Mouse (Mus musculus) urinary bladder, adult 18-20 months (tissue): ENCODE results near the gene Nrg4.
"Not testable (repeated sequence)": the region's sequence is repeated elsewhere in the genome, so short reads cannot be mapped to it uniquely, and the experiment has no call there.

Experiments used
- DNase-seq, 2 experiments: peaks; one replicate each; pipeline ENCODE4 v3.0.0; 2022; ENCODE audit warnings: low spot score in 2 of 2, mixed read lengths in 2 of 2

Gene Nrg4

GRCm38 (mm10) chr9:55252097-55252496 is 74.5 kb downstream of the Nrg4 start:
- DNase-seq, result not testable (repeated sequence)

- DNase-seq, result no peak
Measured at GRCm38 (mm10) chr9:55250595-55251247, 75.9 kb downstream of the Nrg4 start.

- DNase-seq, result no peak
Measured at GRCm38 (mm10) chr9:55248465-55248864, 78.2 kb downstream of the Nrg4 start.

GRCm38 (mm10) chr9:55246918-55247317 is 79.7 kb downstream of the Nrg4 start:
- no peak for DNase-seq

- no peak for DNase-seq
Measured at GRCm38 (mm10) chr9:55246440-55246839, 80.2 kb downstream of the Nrg4 start.

- not testable (repeated sequence) for DNase-seq
Measured at GRCm38 (mm10) chr9:55245057-55245750, 81.4 kb downstream of the Nrg4 start.

- no peak for DNase-seq
Measured at GRCm38 (mm10) chr9:55244079-55244478, 82.6 kb downstream of the Nrg4 start.

- no peak for DNase-seq
Measured at GRCm38 (mm10) chr9:55243280-55243679, 83.4 kb downstream of the Nrg4 start.

GRCm38 (mm10) chr9:55241863-55242685 is 84.6 kb downstream of the Nrg4 start:
- peak in 1 of 2 experiments; percentile 16 for DNase-seq

- no peak for DNase-seq
Measured at GRCm38 (mm10) chr9:55240852-55241251, 85.8 kb downstream of the Nrg4 start.

GRCm38 (mm10) chr9:55236235-55237165 is 90.1 kb downstream of the Nrg4 start:
- DNase-seq, result no peak

GRCm38 (mm10) chr9:55233076-55233475 is 93.6 kb downstream of the Nrg4 start:
- not testable (repeated sequence) for DNase-seq

- no peak for DNase-seq
Measured at GRCm38 (mm10) chr9:55232586-55232985, 94.1 kb downstream of the Nrg4 start.

GRCm38 (mm10) chr9:55232110-55232509 is 94.5 kb downstream of the Nrg4 start:
- DNase-seq, result no peak

GRCm38 (mm10) chr9:55231544-55231943 is 95.1 kb downstream of the Nrg4 start:
- DNase-seq, result no peak

GRCm38 (mm10) chr9:55229010-55229409 is 97.6 kb downstream of the Nrg4 start:
- no peak for DNase-seq

- no peak for DNase-seq
Measured at GRCm38 (mm10) chr9:55228149-55228548, 98.5 kb downstream of the Nrg4 start.

- DNase-seq, result no peak
Measured at GRCm38 (mm10) chr9:55226251-55226650, 100.4 kb downstream of the Nrg4 start.

GRCm38 (mm10) chr9:55225165-55225737 is 101.4 kb downstream of the Nrg4 start:
- no peak for DNase-seq

GRCm38 (mm10) chr9:55217381-55217780 is 109.3 kb downstream of the Nrg4 start:
- DNase-seq, result no peak

GRCm38 (mm10) chr9:55216078-55216477 is 110.6 kb downstream of the Nrg4 start:
- no peak for DNase-seq
